Mouse (Mus musculus) brain, embryonic 18.5 days (tissue): ENCODE results near the gene Ppp1r13l.

ENCODE experiments used
- DNase-seq: peaks from one replicate; pipeline ENCODE4 v3.0.0-alpha.2; 2012; ENCODE audit warnings: low read depth, low spot score

The Ppp1r13l gene

GRCm38 (mm10) chr7:19337122-19337521, 22.4 kb upstream of the Ppp1r13l start:
- no peak for DNase-seq

GRCm38 (mm10) chr7:19338060-19338459, 21.5 kb upstream of the Ppp1r13l start:
- no peak for DNase-seq

GRCm38 (mm10) chr7:19338596-19338995, 21.0 kb upstream of the Ppp1r13l start:
- no peak for DNase-seq

GRCm38 (mm10) chr7:19341250-19341649, 18.3 kb upstream of the Ppp1r13l start:
- DNase-seq, result no peak

- DNase-seq, result no peak
Observed at GRCm38 (mm10) chr7:19341761-19342409, 17.7 kb upstream of the Ppp1r13l start.

GRCm38 (mm10) chr7:19342481-19343027, 17.0 kb upstream of the Ppp1r13l start:
- no peak for DNase-seq

- DNase-seq, result no peak
Observed at GRCm38 (mm10) chr7:19343210-19343808, 16.2 kb upstream of the Ppp1r13l start.

GRCm38 (mm10) chr7:19344237-19344847, 15.2 kb upstream of the Ppp1r13l start, which contains the start of gene Ercc1:
Gene Ercc1 (plus strand): TSS chr7:19344778.
- no peak for DNase-seq

- peak; percentile 90 for DNase-seq
Observed at GRCm38 (mm10) chr7:19344938-19345471, 14.5 kb upstream of the Ppp1r13l start.

GRCm38 (mm10) chr7:19349188-19349915, 10.2 kb upstream of the Ppp1r13l start:
- no peak for DNase-seq

GRCm38 (mm10) chr7:19350221-19350620, 9.3 kb upstream of the Ppp1r13l start:
- DNase-seq, result no peak

GRCm38 (mm10) chr7:19354991-19355390, 4.6 kb upstream of the Ppp1r13l start:
- DNase-seq, result no peak

GRCm38 (mm10) chr7:19356311-19356710, 3.2 kb upstream of the Ppp1r13l start:
- DNase-seq, result no peak

- DNase-seq, result no peak
Observed at GRCm38 (mm10) chr7:19357381-19358375, 1.9 kb upstream of the Ppp1r13l start.

- DNase-seq, result no peak
Observed at GRCm38 (mm10) chr7:19358634-19359033, 915 bp upstream of the Ppp1r13l start.

GRCm38 (mm10) chr7:19359892-19360641, 518 bp downstream of the Ppp1r13l start:
- no peak for DNase-seq

- DNase-seq, result peak; percentile 69
Observed at GRCm38 (mm10) chr7:19360944-19361343, 1.4 kb downstream of the Ppp1r13l start.

- no peak for DNase-seq
Observed at GRCm38 (mm10) chr7:19361720-19362119, 2.2 kb downstream of the Ppp1r13l start.

GRCm38 (mm10) chr7:19362276-19362675, 2.7 kb downstream of the Ppp1r13l start:
- DNase-seq, result no peak

- no peak for DNase-seq
Observed at GRCm38 (mm10) chr7:19363881-19364280, 4.3 kb downstream of the Ppp1r13l start.
